Mouse (Mus musculus) c-Kit-positive CD71-positive TER-119-negative erythroid progenitor cells, embryonic 14.5 days (primary cell): ENCODE results near the gene Slc51a.
"Not testable (repeated sequence)": the region's sequence is repeated elsewhere in the genome, so short reads cannot be mapped to it uniquely, and the experiment has no call there.

Source experiments
- DNase-seq: peaks from one replicate; pipeline ENCODE4 v3.0.0-alpha.2; 2013; ENCODE audit warnings: low read depth

Gene Slc51a

GRCm38 (mm10) chr16:32509066-32509942 lies 21.6 kb upstream of the Slc51a start:
- DNase-seq, result peak; percentile 90

- peak; percentile 54 for DNase-seq
These were observed 20.9 kb upstream of the Slc51a start for GRCm38 (mm10) chr16:32508506-32509065.

- no peak for DNase-seq
These were observed 20.4 kb upstream of the Slc51a start for GRCm38 (mm10) chr16:32508035-32508434.

- DNase-seq, result peak; percentile 85
These were observed 19.7 kb upstream of the Slc51a start for GRCm38 (mm10) chr16:32507407-32507806.

GRCm38 (mm10) chr16:32506868-32507267 lies 19.2 kb upstream of the Slc51a start:
- no peak for DNase-seq

- DNase-seq, result no peak
These were observed 18.6 kb upstream of the Slc51a start for GRCm38 (mm10) chr16:32506298-32506697.

GRCm38 (mm10) chr16:32503633-32504032 lies 16.0 kb upstream of the Slc51a start:
- DNase-seq, result no peak

GRCm38 (mm10) chr16:32502621-32503335 lies 15.1 kb upstream of the Slc51a start:
- DNase-seq, result no peak

- no peak for DNase-seq
These were observed 13.8 kb upstream of the Slc51a start for GRCm38 (mm10) chr16:32501459-32501858.

- DNase-seq, result peak; percentile 75
These were observed 11.9 kb upstream of the Slc51a start for GRCm38 (mm10) chr16:32499430-32500037.

- no peak for DNase-seq
These were observed 11.3 kb upstream of the Slc51a start for GRCm38 (mm10) chr16:32498996-32499395.

GRCm38 (mm10) chr16:32495965-32496364 lies 8.3 kb upstream of the Slc51a start, which contains the start of gene Zdhhc19:
Gene Zdhhc19 (plus strand): TSS chr16:32496265.
- no peak for DNase-seq

GRCm38 (mm10) chr16:32494371-32494770 lies 6.7 kb upstream of the Slc51a start:
- not testable (repeated sequence) for DNase-seq

GRCm38 (mm10) chr16:32488939-32489338 lies 1.3 kb upstream of the Slc51a start:
- no peak for DNase-seq

GRCm38 (mm10) chr16:32486046-32486445 lies 1.6 kb downstream of the Slc51a start:
- no peak for DNase-seq

- DNase-seq, result no peak
These were observed 2.5 kb downstream of the Slc51a start for GRCm38 (mm10) chr16:32485209-32485608.

- DNase-seq, result no peak
These were observed 3.2 kb downstream of the Slc51a start for GRCm38 (mm10) chr16:32484431-32484871.

- DNase-seq, result no peak
These were observed 8.3 kb downstream of the Slc51a start for GRCm38 (mm10) chr16:32479415-32479814.

- DNase-seq, result no peak
These were observed 10.4 kb downstream of the Slc51a start for GRCm38 (mm10) chr16:32477315-32477714.

- DNase-seq, result no peak
These were observed 15.2 kb downstream of the Slc51a start for GRCm38 (mm10) chr16:32472276-32473015.

GRCm38 (mm10) chr16:32469404-32470105 lies 18.1 kb downstream of the Slc51a start:
- DNase-seq, result no peak
